Mouse (Mus musculus) heart, embryonic 10.5 days (tissue): ENCODE measurements at regions not wholly inside any gene's neighbourhood (a gene's known extent, or its start where the extent isn't known, plus 50 kb on each side); places are given as distances from the start of the nearest gene placed in this dataset. TPM values are rescaled to one million over a fixed set of nuclear protein-coding genes. Genes with fewer than 3 reads are reported as not detected.

ENCODE experiments used
- DNase-seq: peaks from one replicate; pipeline ENCODE4 v3.0.0-alpha.2; 2017; ENCODE audit warnings: low spot score
- H3K27ac ChIP-seq: fragments of 300-500 bp; sonication (generic); 2 replicates; pipeline ENCODE4 v1.5.1; 2016; ENCODE audit warnings: mild to moderate bottlenecking
- H3K27me3 ChIP-seq: fragments of 300-500 bp; sonication (generic); 2 replicates; pipeline ENCODE4 v1.6.1; 2016; ENCODE audit warnings: mild to moderate bottlenecking; ENCODE audit not compliant: poor library complexity, insufficient read depth, severe bottlenecking
- H3K36me3 ChIP-seq: fragments of 300-500 bp; sonication (generic); 2 replicates; pipeline ENCODE4 v1.6.1; 2016; ENCODE audit warnings: mild to moderate bottlenecking, moderate library complexity
- H3K4me1 ChIP-seq: fragments of 300-500 bp; sonication (generic); 2 replicates; pipeline ENCODE4 v1.6.1; 2016; ENCODE audit warnings: mild to moderate bottlenecking
- H3K4me3 ChIP-seq: fragments of 300-500 bp; sonication (generic); 2 replicates; pipeline ENCODE4 v1.5.1; 2016; ENCODE audit warnings: mild to moderate bottlenecking, moderate library complexity
- H3K9me3 ChIP-seq: fragments of 300-500 bp; sonication (generic); 2 replicates; pipeline ENCODE4 v1.6.1; 2016; ENCODE audit warnings: mild to moderate bottlenecking, moderate library complexity
- WGBS: fragments of 180-500 bp; shearing (Covaris S2); methylation state at CpG from one replicate; pipeline ENCODE4 v1.1.7; 2016; 5-methylcytosine and 5-hydroxymethylcytosine counted together
- microRNA-seq: library from miRNA; unstranded; fragments of <30 nt; microRNA quantifications from one replicate; pipeline ENCODE4, GENCODE M21; 2017

GRCm38 (mm10) chr13:60536725-60537124 is 65.0 kb upstream of the Dapk1 start:
- Histone ChIP-seq H3K9me3 (no peaks in the 10 kb centered on the region), H3K36me3 (no peaks in the 10 kb centered on the region), H3K4me1 (0 out of 2 replicates have a peak, but pooled peaks cover 3% of the 10 kb centered on the region), H3K4me3 (no peak overlapping the region), H3K27ac (no peak overlapping the region), H3K27me3 (no peaks in the 10 kb centered on the region)
- no peak for DNase-seq
- WGBS = 64% methylated on average over 5 of the region's 5 CpGs

- Histone ChIP-seq H3K4me3 (no peak overlapping the region), H3K4me1 (no peaks in the 10 kb centered on the region), H3K9me3 (no peaks in the 10 kb centered on the region), H3K27me3 (no peaks in the 10 kb centered on the region), H3K27ac (no peak overlapping the region), H3K36me3 (no peaks in the 10 kb centered on the region)
- no peak for DNase-seq
- 50% methylated on average over 8 of the region's 8 CpGs for WGBS
Measured at GRCm38 (mm10) chr13:60538110-60538509, 63.6 kb upstream of the Dapk1 start.

GRCm38 (mm10) chr13:60541165-60541564 is 60.6 kb upstream of the Dapk1 start:
- no peak for DNase-seq
- WGBS = 88% methylated on average over 5 of the region's 5 CpGs
- Histone ChIP-seq H3K36me3 (no peaks in the 10 kb centered on the region), H3K4me3 (no peak overlapping the region), H3K27me3 (no peaks in the 10 kb centered on the region), H3K4me1 (no peaks in the 10 kb centered on the region), H3K9me3 (no peaks in the 10 kb centered on the region), H3K27ac (no peak overlapping the region)

GRCm38 (mm10) chr13:60544363-60544762 is 57.4 kb upstream of the Dapk1 start:
- Histone ChIP-seq H3K36me3 (no peaks in the 10 kb centered on the region), H3K27ac (no peak overlapping the region), H3K9me3 (no peaks in the 10 kb centered on the region), H3K4me3 (no peak overlapping the region), H3K27me3 (no peaks in the 10 kb centered on the region), H3K4me1 (no peaks in the 10 kb centered on the region)
- no peak for DNase-seq
- WGBS = 82% methylated on average over 3 of the region's 3 CpGs

- no peak for DNase-seq
- H3K27ac ChIP-seq = no peak overlapping the region
- no peaks in the 10 kb centered on the region for H3K9me3 ChIP-seq
- H3K36me3 ChIP-seq = no peaks in the 10 kb centered on the region
- no peak overlapping the region for H3K4me3 ChIP-seq
- 72% methylated on average over 2 of the region's 2 CpGs for WGBS
- no peaks in the 10 kb centered on the region for H3K4me1 ChIP-seq
- H3K27me3 ChIP-seq = no peaks in the 10 kb centered on the region
Measured at GRCm38 (mm10) chr13:60545999-60546733, 55.6 kb upstream of the Dapk1 start.

Small RNAs in the stretch of these regions (microRNA-seq; reads per million reads assigned to microRNA genes)
- gene Gm24999 (not detected), gene Gm25000 (not detected)
